Mouse (Mus musculus) lung, embryonic 15.5 days (tissue): Measurements from ENCODE around the gene Cyb561. TPM values are rescaled to one million over a fixed set of nuclear protein-coding genes. Genes with fewer than 3 reads are reported as not detected.

Experiments
- polyA plus RNA-seq: library from polyadenylated mRNA; unstranded; fragments of >200 nt; fragmentation: Nextera tagmentation; extraction: Ambion mirVana; gene quantifications from 2 replicates; pipeline ENCODE4 v1.2.1, GENCODE M21; 2015

The Cyb561 gene
- polyA plus RNA-seq, 1 experiment from 2014 or later, result 39.8 TPM

Other genes with a start within 250 kb of the Cyb561 start
- 7.5 and 9.4 TPM in 2 replicates for gene Ace, start 14.6 kb upstream of the Cyb561 start, polyA plus RNA-seq
- gene Ace3, start 41.3 kb upstream of the Cyb561 start, polyA plus RNA-seq, result 0.20 and 0.36 TPM in 2 replicates
- gene Kcnh6, start 54.8 kb upstream of the Cyb561 start, polyA plus RNA-seq, result 0.34 and 0.62 TPM in 2 replicates
- gene Dcaf7, start 83.5 kb upstream of the Cyb561 start, polyA plus RNA-seq, result 64.3 and 67.8 TPM in 2 replicates
- 9.0 and 10.1 TPM in 2 replicates for gene Taco1, start 112.7 kb upstream of the Cyb561 start, polyA plus RNA-seq
- gene Map3k3, start 131.3 kb upstream of the Cyb561 start, polyA plus RNA-seq, result 22.6 and 28.2 TPM in 2 replicates
- gene Gm10840, start 207.5 kb upstream of the Cyb561 start, polyA plus RNA-seq, result not detected in 2 replicates
- gene Limd2, start 207.5 kb upstream of the Cyb561 start, polyA plus RNA-seq, result 237 and 246 TPM in 2 replicates
- gene Strada, start 248.8 kb upstream of the Cyb561 start, polyA plus RNA-seq, result 24.3 and 25.1 TPM in 2 replicates